Mouse (Mus musculus): Measurements from ENCODE around the gene Igf2bp2.

Igf2bp2 gene

DNA sequence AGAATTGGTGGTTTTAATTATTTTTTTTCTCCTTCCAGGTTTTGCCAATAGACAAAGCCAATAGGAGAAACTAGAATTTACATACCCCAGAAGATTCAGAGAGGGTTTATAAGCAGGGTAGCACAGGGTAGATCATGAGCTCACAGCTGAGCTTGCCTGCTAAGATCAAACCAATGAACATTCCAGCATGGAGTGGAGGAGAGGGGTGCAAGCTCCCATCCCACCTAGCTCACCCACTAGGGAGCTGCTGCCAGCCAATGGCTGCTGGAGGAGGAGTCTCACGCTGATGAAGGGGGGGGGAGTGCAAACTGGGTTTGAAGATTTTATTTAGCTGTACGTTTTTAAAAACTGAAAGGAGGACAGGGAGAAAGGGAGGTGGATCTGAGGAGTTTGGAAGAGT lies 14.0 kb downstream of the Igf2bp2 start:
- DNase-seq (ENCODE audit: low spot score in 2 of 2): no peak

DNA sequence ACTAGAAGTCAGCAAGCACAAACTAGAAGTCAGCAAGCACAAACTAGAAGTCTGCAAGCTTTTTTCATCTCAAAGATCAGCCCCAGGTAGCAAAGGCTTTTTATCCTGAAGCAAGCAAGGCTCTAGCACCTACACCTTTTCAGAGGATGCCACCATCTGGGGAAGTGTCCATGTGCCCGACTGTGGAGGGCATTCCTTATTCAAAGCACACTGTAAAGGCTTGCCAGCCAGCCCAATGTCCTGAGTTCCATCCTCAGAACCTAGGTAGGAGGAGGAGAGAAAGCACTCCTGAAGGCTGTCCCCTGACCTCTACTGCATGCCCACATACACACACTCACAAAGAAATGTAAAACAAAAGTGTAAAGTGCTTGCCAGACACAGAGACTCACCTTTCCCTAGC lies 16.0 kb downstream of the Igf2bp2 start:
- DNase-seq (ENCODE audit: low spot score in 2 of 2): no peak

DNA sequence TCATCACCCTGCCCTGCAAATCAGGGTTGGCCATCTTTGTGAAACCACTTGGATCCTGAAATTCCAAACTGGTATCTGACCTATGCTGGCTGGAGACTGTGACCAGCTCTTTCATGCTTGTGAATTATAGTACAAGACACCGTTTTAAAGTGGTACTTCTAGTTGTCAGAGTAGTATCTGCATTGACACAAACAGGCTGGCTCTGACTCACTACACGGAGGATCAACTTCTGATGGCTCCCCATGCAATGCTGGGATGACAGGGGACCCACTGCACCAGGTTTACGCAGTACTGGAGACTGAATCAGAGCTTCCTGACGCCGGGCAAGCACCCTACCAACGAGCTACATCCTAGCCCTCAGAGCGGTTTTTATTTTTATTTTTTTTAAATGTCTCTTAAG lies 17.0 kb downstream of the Igf2bp2 start:
- no peak for DNase-seq (ENCODE audit: low spot score in 2 of 2)

DNA sequence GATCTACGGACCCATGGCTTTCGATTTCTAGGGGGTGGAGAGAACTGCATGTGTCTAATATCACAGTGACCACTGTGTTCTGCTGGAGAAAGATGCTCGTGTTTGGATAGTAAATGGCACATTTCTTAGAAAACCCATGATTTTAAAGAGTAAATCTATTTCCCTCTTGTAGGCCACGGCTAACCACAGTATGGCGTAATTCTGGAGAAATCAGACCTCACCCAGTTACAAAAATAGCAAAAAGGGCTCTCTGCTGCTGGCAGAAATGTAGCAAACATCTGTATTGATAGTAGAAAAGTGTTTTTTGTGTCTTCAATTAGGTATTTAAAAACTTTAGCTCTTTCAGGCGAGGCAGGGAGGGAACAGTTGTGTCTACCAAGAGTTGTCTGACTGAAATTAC lies 18.6 kb downstream of the Igf2bp2 start:
- DNase-seq (ENCODE audit: low spot score in 2 of 2): no peak

DNA sequence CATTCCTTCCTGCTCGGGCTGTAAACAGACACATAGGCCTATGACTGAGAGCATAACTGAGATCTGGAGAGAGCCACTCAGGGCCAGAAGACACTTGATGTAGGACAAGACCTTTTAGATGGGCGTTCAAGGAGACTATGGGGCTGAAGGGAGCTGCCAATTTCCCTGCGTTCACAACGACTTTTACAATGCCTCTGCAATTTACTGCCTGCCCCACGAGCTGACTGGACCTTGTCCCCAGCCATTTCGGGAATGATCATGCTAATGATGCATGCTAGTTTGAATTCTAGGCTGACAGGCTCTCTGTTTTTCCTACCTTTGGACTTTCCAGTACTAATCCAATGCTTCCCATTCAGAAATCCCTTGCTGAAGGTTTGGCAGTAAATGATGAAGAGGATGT lies 22.2 kb downstream of the Igf2bp2 start:
- DNase-seq (ENCODE audit: low spot score in 2 of 2): no peak

DNA sequence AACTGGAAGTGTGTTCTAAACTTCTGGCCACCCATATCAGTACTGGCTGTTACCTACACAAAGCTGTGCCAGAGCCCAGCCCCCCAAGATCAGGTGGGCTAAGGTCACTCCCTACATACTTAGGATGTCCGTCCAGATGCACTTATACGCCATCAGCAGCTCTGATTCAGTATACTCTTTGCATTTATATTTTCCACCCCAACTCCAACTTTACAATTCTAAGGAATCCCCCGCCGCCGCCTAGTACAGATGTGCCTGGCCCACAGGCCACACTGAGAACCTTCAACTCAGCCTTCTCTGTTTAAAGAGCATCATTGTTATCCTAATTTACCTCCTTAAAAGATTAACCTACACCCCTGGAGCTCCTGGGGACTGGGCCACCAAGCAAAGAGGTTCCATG lies 23.3 kb downstream of the Igf2bp2 start:
- no peak for DNase-seq (ENCODE audit: low spot score in 2 of 2)

DNA sequence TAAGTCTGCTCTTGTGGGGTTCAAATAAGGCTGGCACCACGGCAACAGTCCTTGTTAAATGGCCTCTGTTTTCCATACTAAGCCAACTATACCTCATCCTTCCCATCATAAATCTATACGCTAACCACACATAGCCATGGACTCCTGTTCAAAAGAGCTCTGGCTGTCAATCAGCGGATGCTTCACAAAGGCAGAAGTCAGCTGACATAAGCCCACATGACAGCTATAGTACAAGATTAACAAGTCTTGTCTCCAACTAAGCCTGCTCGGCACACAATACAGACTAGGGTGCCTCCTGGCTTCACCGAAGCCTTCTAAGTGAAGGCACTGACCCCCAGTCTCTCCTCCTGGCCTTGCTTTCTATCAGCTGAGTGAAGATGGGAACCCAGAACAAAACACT lies 26.9 kb downstream of the Igf2bp2 start:
- DNase-seq (ENCODE audit: low spot score in 2 of 2): no peak

DNA sequence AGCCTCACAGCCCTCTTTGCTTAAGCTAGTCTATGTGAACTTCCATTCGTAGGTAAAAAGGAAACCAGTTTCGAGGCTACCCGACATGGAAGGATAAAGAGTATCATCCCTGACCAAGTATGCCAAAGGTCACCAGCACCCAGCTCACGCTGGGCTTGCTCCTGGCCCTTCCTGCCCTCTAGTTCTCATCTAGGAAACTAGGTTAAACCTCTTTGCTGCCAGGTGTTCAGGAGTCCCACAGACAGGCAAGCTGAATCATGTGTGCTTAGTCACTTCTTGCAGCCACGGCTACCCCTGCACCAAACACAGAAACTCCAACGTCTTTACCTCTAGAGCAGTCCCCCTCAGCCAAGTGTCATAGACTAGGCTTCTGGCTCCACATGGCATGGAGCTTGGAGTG lies 31.8 kb downstream of the Igf2bp2 start:
- no peak for DNase-seq (ENCODE audit: low spot score in 2 of 2)

DNA sequence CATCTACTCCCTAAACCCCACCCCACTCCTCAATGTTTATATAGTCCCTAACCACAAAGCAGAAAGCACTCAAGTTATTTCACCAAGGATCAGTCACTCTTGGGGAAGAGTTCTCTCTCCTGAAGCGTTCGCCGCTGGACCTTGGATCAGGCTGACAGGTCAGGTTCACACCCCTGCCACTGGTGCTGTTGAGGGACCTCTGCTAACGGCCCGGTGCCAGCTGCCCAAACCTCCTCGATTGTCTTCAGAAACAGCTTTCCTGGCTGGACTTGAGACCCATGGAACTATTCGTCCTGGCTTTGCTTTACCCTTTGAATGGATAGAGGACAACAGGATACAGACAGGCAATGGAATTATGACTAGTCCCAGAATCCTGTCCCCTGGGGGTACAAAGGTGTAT lies 33.6 kb downstream of the Igf2bp2 start:
- no peak for DNase-seq (ENCODE audit: low spot score in 2 of 2)

DNA sequence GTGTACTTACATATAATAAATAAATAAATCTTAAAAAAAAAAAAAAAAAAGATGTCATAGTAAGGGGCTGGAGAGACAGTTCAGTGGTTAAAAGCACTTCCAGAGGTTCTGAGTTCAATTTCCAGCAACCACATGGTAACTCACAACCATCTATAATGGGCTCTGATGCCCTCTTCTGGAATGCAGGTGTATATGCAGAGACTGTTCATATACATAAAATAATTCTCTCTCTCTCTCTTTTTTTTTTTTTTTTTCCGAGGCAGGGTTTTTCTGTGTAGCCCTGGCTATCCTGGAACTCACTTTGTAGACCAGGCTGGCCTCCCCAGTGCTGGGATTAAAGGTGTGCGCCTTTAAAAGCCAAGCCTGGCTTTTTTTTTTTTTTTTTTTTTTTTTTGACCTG lies 34.5 kb downstream of the Igf2bp2 start:
- no peak for DNase-seq (ENCODE audit: low spot score in 2 of 2)

DNA sequence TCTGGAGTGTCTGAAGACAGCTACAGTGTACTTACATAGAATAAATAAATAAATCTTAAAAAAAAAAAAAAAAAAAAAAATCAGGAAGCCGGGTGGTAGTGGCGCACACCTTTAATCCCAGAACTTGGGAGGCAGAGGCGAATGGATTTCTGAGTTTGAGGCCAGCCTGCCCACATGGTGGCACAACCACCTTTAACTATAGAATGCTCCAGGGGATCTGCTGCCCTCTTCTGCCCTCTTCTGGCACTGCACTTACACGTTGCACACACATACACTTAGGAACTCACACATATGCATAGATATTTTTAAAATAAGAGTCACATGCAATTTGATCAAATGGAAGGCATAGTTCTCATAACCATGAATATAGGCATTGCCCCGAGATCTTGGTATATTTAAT lies 35.3 kb downstream of the Igf2bp2 start:
- no peak for DNase-seq (ENCODE audit: low spot score in 2 of 2)

DNA sequence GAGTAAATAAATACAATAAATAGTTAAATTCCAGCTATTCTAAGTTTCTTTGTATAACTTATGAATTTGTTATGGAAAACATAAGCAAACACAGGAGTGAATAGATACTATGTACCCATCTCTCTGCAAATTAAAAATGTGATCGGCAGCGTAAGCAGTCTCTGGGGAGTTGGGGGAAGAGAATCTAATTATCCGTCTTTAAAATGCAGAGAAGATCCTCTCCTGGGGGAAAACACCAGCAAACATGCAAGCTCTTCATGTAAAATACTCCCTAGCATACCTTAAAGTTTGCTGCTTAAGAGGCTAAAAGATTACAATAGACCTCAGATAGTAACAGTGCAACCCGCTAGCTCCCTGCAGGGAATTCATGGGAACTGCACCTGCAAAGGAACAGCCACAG lies 36.2 kb downstream of the Igf2bp2 start:
- no peak for DNase-seq (ENCODE audit: low spot score in 2 of 2)

DNA sequence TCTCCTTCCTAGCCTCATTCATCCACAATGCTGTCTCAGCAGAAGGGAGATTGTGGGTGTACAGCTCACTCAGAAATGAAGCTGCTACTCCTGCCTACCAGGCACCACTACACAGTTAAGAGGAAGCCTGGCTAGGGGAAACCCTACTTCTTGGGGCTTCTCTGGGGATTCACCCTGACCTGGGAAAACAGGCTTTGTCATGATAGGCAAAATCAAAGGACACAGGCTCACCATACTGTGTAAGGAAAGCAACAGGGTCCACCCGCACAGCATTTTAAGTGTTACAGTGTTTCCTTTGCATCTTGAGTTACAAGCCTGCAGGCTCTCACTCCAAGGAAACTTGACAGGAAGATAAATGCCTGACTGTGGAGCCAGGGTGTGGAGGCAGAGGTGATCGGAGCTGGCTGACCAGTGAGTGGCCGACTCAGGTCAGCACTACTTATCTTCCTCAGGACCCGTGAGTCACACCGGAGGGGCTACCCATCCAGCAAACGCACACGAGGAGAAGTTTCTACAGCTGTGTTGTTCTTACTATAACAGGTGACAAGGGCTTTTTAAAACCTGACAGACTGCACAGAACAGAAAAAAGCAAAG lies 38.7 kb downstream of the Igf2bp2 start:
- no peak for DNase-seq (ENCODE audit: low spot score in 2 of 2)

DNA sequence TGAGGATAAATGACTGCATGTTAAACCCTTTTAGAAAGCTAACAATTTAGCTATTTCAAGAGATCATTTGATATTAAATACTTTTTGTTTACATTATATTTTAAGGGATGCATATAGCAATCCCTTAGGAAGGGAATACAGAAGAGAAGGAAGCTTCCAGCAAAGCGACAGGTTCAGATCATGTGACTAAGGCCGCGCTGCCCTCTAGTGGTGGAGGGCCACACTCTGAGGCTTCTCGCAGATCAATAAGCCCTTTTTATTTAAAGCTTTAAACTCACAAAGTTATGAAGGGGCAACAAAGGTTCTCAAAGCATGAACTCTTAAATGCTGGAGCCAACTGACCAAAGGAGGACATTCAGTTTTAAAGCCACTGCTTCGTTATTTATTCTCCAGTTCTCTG lies 39.4 kb downstream of the Igf2bp2 start:
- DNase-seq (ENCODE audit: low spot score in 2 of 2): peak; percentile 28 to 32

DNA sequence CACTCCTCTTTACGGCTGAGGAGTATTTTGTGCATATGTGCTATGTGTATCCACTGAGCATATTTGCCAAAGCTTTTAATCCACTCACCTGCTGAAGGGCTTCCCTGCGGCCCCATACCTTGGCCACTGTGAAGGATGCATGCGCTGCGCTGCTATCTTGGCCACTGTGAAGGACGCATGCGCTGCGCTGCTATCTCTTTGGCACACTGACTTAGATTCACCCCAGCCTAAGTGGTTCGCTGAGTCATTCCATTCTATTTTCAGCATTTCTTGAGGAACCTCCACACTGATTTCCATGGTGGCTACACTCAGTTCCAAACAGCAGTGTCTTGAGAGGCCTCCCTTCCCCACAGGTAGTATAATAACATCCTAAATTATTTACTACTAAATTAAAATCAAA lies 42.0 kb downstream of the Igf2bp2 start:
- DNase-seq (ENCODE audit: low spot score in 2 of 2): no peak

DNA sequence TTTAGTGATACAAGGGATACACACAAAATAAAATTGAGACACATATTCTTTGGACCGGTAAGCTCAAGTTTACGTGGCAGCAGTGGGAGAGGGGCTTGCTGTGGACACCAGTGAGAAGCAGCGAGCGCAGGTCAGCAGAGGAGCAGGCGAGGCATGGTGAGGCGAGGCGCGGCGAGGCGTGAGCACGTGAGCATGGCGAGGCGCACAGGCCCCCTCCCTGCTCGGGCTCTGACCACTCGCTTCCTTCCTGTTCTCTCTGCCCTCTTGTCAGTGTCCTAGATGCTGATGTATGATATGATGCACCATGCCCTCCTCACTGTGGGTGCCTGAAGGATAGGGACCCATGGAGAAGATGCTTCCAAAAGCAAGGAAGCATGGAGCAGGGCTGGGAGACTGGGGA lies 43.6 kb downstream of the Igf2bp2 start:
- DNase-seq (ENCODE audit: low spot score in 2 of 2): peak; percentile 44 to 54

DNA sequence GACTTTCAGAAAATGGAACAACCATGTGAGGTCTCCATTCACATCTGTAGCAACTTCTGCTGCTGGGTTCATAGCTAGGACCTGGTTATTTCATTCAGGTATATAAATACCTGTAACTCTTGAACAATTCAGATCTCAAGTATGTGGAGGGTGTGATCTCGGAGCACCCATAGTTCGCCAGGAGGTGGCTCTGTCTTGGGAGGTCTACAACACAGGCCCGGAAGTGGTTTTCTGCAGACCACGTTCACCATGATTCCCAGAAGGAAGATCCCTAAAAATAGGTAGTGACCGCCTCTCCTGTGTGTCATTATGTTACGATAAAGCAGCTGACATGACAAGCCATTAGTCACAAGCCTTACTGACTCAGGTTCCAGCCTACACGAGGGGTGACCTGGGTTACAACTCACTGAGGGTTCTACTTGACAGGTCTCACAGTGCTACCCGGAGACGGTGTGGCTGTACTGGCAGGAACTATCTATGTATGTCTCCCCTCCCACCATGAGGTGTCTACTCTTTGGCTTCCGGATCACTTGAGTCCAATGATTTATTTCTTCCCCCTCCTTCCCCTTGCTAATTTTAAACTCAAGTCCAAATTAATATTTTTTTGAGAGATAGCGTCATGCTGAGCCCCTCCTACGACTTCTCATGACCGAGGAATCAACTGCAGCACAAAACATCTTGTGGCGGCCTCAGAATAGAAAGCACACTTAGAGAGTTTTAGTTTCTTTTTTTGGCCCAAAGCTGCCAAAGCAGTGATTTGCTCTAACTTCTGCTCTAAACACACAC lies 44.2 kb downstream of the Igf2bp2 start:
- peak; percentile 18 to 24 for DNase-seq (ENCODE audit: low spot score in 2 of 2)

DNA sequence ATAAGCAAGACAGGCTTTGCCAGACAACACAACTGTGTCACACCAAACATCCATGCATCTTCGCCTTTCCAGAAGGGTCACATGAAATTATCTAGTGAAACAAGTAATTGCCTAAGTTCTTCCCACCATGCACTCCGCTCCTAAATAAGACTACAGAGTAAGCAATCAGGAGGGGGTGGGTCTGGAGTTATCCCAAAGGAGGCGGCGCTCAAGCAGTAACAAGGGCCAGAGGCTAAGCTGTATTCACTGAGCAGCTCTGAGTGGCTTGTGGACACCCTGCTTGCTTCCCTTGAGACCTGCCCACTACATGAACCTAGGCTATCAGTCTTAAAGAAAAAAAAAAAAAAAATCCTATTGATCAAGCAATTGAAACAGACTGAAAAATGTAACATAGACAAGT lies 44.9 kb downstream of the Igf2bp2 start:
- no peak for DNase-seq (ENCODE audit: low spot score in 2 of 2)

DNA sequence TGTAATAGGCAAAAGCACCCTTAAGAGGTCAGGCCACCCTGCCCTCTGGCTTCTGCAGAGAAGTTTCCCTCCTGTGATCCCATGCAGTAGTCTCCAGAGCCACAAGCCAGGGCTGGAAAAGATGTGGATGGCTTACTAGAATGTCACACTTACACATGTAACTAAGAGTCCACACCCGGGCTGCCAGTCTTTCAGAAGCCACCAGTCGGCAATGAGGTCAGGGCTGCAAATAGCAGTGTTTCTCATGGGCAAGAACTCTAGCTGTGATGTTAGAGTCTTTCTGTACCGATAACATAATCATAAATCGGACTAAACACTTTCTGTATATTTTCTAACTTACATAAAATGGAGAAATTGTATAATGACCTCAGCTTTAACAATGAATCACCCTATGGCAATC lies 46.4 kb downstream of the Igf2bp2 start:
- no peak for DNase-seq (ENCODE audit: low spot score in 2 of 2)

DNA sequence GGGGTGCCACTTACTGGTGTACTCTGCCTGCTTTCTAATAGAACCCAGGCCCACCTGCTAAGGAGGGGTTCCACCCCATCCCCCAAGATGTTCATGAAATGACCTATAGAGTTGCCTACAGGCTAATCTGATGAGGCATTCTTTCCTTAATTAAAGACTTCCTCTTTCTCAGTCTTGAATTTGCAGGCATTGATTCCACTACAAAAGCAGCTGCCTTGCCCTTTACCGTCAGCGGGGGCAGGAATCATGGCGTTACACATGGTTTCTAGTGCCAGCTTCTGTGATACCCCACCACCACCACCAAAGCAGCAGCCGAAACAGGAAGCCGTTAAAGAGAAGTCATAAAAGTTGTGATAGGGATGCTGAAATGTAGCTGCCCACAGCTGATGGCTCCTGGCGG lies 47.0 kb downstream of the Igf2bp2 start:
- no peak for DNase-seq (ENCODE audit: low spot score in 2 of 2)

DNA sequence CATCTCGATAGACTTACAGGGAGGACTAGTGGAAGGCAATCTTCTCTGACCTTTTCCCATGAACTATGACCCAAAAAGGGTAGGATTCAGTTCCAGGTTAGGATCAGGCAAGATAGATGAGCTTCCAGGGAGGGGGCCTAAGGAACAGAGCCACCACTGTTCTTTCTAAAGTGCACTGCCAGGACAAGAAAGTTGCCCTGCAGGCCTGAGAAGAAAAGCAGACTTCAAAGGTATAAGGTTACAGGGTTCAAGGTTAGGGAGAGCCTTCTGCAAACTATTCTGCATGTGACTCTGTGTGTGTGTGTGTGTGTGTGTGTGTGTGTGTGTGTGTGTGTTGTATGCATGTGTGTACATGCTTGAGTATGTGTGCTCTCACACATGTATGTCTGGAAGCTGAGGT lies 53.1 kb downstream of the Igf2bp2 start:
- DNase-seq (ENCODE audit: low spot score in 2 of 2): no peak

DNA sequence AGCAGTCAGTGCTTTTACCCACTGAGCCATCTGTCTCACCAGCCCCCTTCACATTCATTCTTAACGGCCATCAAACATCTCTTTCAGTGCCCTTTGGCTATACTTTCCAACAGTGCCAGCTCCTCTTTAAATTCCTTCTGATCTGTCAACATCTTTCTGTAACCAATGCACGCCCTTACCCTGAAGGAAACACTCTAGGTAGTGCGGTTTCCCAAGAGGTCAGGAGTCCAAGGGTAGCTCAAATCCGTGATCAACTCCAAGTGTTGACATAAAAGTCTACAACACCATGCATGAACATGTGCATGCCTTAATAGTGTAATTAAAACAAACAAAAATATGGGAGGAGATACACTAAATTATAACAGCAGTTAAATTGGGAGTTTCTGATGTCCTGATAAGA lies 53.9 kb downstream of the Igf2bp2 start:
- DNase-seq (ENCODE audit: low spot score in 2 of 2): no peak

DNA sequence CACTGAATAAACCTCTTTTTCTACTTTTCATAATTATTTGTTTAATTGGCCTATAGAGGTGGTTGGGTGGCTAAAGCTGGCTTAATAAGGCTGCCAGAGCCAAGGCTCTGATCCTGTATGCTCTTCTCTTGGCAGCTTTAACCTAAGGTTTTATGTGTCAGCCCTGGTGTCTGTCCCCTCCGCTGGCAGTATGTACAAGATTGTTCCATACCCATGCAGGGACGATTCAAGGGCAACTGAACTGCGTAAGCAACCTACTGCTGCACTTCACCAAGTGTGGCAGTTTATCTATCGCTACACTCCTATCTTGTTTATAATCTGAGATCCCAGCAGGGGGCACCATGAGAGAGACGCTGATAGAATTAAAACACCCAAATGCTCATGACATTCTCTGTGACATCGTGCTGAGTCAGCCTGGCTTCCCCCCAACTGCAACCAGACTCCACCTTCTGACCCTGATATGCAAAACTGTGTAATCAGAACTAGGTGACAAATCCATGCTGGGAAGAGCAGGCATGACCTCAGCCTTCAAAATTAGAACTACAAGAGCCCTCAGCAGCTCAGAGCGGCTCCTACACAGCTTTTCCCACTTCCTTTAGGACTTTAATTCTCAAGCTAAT lies 55.1 kb downstream of the Igf2bp2 start:
- peak; percentile 7 to 14 for DNase-seq (ENCODE audit: low spot score in 2 of 2)

Measured in spleen, postnatal 36 days (tissue).